ENCODE assay signal across 27 mouse cellular contexts in genomic region chr6:148401031-148401430, GRCm38 (mm10). TPM values are rescaled to one million over a fixed set of nuclear protein-coding genes. Genes with fewer than 3 reads are reported as not detected.
DNase-seq lines count a peak whose midpoint lies in the region; ATAC-seq and TF ChIP-seq lines count a peak whose summit lies in the region.
"Had no signal": no experiment of that assay in that cellular context is flagged by ENCODE, and none has a peak within 500 bp of the region (broad histone marks: within the 10 kb centered on the region; RNA-seq: fewer than 3 reads in every experiment).

No protein-coding gene starts in this region.

- ATAC-seq in kidney, embryonic 16.5 days (ENCODE audit: low FRiP score, low TSS enrichment): no peak
- ATAC-seq: CD4-positive, CD25-positive, alpha-beta regulatory T cell, adult 4 months; forebrain, embryonic 14.5 days; forebrain, postnatal 0 days; hindbrain, postnatal 0 days; inflammation-experienced regulatory T-cells, adult 6 months had no signal

- intact Hi-C loops in heart, adult 2 months (cut with DNase I): no loop called here

- no peaks in the 10 kb centered on the region for H3K27me3 ChIP-seq in heart, adult 2 months (ENCODE audit: control insufficient read depth, insufficient read depth, low read length)
- H3K27me3 ChIP-seq in heart, embryonic 10.5 days (ENCODE audit: insufficient read depth, poor library complexity, severe bottlenecking): no peaks in the 10 kb centered on the region
- H3K27me3 ChIP-seq in kidney, embryonic 16.5 days (ENCODE audit: insufficient read depth, low read length): no peaks in the 10 kb centered on the region
- H3K27me3 ChIP-seq: embryonic facial prominence, embryonic 12.5 days; embryonic facial prominence, embryonic 15.5 days had no signal

- H3K4me1 ChIP-seq in heart, adult 2 months (ENCODE audit: control insufficient read depth, insufficient read depth, low read length): peaks cover 50% of the 10 kb centered on the region
- peaks cover 21% of the 10 kb centered on the region for H3K4me1 ChIP-seq in heart, embryonic 10.5 days
- no peaks in the 10 kb centered on the region for H3K4me1 ChIP-seq in kidney, embryonic 16.5 days (ENCODE audit: insufficient read depth, low read length)
- H3K4me1 ChIP-seq: embryonic facial prominence, embryonic 12.5 days; embryonic facial prominence, embryonic 15.5 days had no signal

- no peak for DNase-seq in heart, adult 2 months
- no peak for DNase-seq in heart, embryonic 10.5 days (ENCODE audit: low spot score)
- DNase-seq in kidney, adult 11 months: peak; percentile 21
- DNase-seq in kidney, postnatal 10 days: no peak
- DNase-seq in kidney, postnatal 25 days: peak; percentile 13 to 51
- DNase-seq: adrenal gland, adult 2 months; adrenal gland, postnatal 14 days; cerebellum, adult 11 months; cerebellum, adult 2 months; cerebellum, adult 9-11 months; cerebellum, postnatal 25 days; forebrain, postnatal 0 days; gastrocnemius, postnatal 36 days; heart, postnatal 10 days; heart, postnatal 4 days had no signal

- H3K79me2 ChIP-seq in heart, adult 2 months (replicated peaks; ENCODE audit: control insufficient read depth, insufficient read depth, low read length): 0 out of 2 replicates have a peak, but pooled peaks cover 1% of the 10 kb centered on the region

- no peak for TF ChIP-seq CTCF in heart, adult 2 months (IDR thresholded peaks at IDR 0.05)

- no peak overlapping the region for H3K9ac ChIP-seq in heart, adult 2 months (ENCODE audit: low read depth, low read length)
- H3K9ac ChIP-seq in kidney, embryonic 16.5 days (replicated peaks; ENCODE audit: low read length): no peak overlapping the region
- H3K9ac ChIP-seq: embryonic facial prominence, embryonic 12.5 days; embryonic facial prominence, embryonic 15.5 days; forebrain, postnatal 0 days; hindbrain, embryonic 14.5 days had no signal

- no peak for TF ChIP-seq EP300 in heart, adult 2 months (IDR thresholded peaks at IDR 0.05; ENCODE audit: insufficient read depth, low read depth, low read length)

- no peak for TF ChIP-seq POLR2A in heart, adult 2 months (IDR thresholded peaks at IDR 0.05; ENCODE audit: insufficient read depth, low read depth, low read length)

- H3K4me3 ChIP-seq in heart, adult 2 months: no peak overlapping the region
- H3K4me3 ChIP-seq in heart, embryonic 10.5 days: no peak overlapping the region
- no peak overlapping the region for H3K4me3 ChIP-seq in kidney, embryonic 16.5 days (ENCODE audit: low read length)
- H3K4me3 ChIP-seq: embryonic facial prominence, embryonic 12.5 days; embryonic facial prominence, embryonic 15.5 days had no signal

- 50% methylated on average over 6 of the region's 6 CpGs for WGBS in heart, adult 2 months
- WGBS in heart, embryonic 10.5 days: 80% methylated on average over 6 of the region's 6 CpGs
- 91% methylated on average over 6 of the region's 6 CpGs for WGBS in kidney, embryonic 16.5 days

- H3K4me2 ChIP-seq in kidney, embryonic 16.5 days (replicated peaks; ENCODE audit: low read depth, low read length): no peak overlapping the region
- H3K4me2 ChIP-seq: embryonic facial prominence, embryonic 12.5 days; embryonic facial prominence, embryonic 15.5 days; heart, embryonic 11.5 days; hindbrain, embryonic 14.5 days had no signal

- H3K9me3 ChIP-seq in heart, embryonic 10.5 days: no peaks in the 10 kb centered on the region
- no peaks in the 10 kb centered on the region for H3K9me3 ChIP-seq in kidney, embryonic 16.5 days (ENCODE audit: low read length)
- H3K9me3 ChIP-seq: embryonic facial prominence, embryonic 12.5 days; embryonic facial prominence, embryonic 15.5 days had no signal

- H3K27ac ChIP-seq in heart, adult 2 months: peak overlapping the region; percentile 82
- no peak overlapping the region for H3K27ac ChIP-seq in heart, embryonic 10.5 days
- H3K27ac ChIP-seq in kidney, embryonic 16.5 days (ENCODE audit: low read length): no peak overlapping the region
- H3K27ac ChIP-seq: embryonic facial prominence, embryonic 12.5 days; embryonic facial prominence, embryonic 15.5 days; hindbrain, embryonic 14.5 days; hindbrain, postnatal 0 days had no signal

- peaks cover 74% of the 10 kb centered on the region for H3K36me3 ChIP-seq in heart, adult 2 months (ENCODE audit: control insufficient read depth, insufficient read depth, low read length)
- H3K36me3 ChIP-seq in heart, embryonic 10.5 days: no peaks in the 10 kb centered on the region
- H3K36me3 ChIP-seq in kidney, embryonic 16.5 days (ENCODE audit: insufficient read depth, low read length): no peaks in the 10 kb centered on the region
- H3K36me3 ChIP-seq: embryonic facial prominence, embryonic 12.5 days; embryonic facial prominence, embryonic 15.5 days had no signal

RNA-seq across cellular contexts. Expression of gene Tmtc1, which starts 43.2 kb away (rescaled TPM):
- total RNA-seq in heart, adult 2 months (2021): 100 to 1,000 TPM in 1 of 2 experiments, 10 to 100 TPM in 1; 89.4 to 131 TPM
- polyA plus RNA-seq in heart, adult 2 months (2012; rRNA removed): 46.3 and 86.1 TPM in 2 replicates
- polyA plus RNA-seq in heart, embryonic 10.5 days (2016; fragmentation: Nextera tagmentation; extraction: Ambion mirVana): 1.1 and 1.4 TPM in 2 replicates
- 1.4 and 1.8 TPM in 2 replicates for polyA plus RNA-seq in kidney, embryonic 16.5 days (2015; fragmentation: Nextera tagmentation; extraction: Ambion mirVana)
- total RNA-seq: granulocyte monocyte progenitor cell, adult 5-6 weeks; MEL had no signal
- polyA plus RNA-seq: C2C12; CD4-positive, CD25-positive, alpha-beta regulatory T cell, adult 4 months had no signal

Comparison
In these comparisons a context has a peak if more than half of its experiments do, and no peak if none do; other contexts are left out.
1. DNase-seq: peak in kidney, adult 11 months (single experiment) and kidney, postnatal 25 days (2 of 2); none in heart, adult 2 months (0 of 2), heart, embryonic 10.5 days (single experiment) and kidney, postnatal 10 days (single experiment).
2. RNA of gene Tmtc1, which starts 43.2 kb away (polyA plus RNA-seq): 46.3 to 86.1 TPM in heart, adult 2 months; 1.4 to 1.8 TPM in kidney, embryonic 16.5 days and 1.1 to 1.4 TPM in heart, embryonic 10.5 days; every median in the first group is over 10 times any median in the second.